Mouse (Mus musculus) lung, adult 2 months (tissue): ENCODE results near the gene Suz12.

Source experiments
- CTCF ChIP-seq: fragments of 200-500 bp; IDR thresholded peaks from 2 replicates; pipeline ENCODE4 v1.5.1; 2011; ENCODE audit warnings: mild to moderate bottlenecking, low read length, control low read depth; ENCODE audit not compliant: insufficient read depth
- POLR2A ChIP-seq: fragments of 200-500 bp; IDR thresholded peaks from 2 replicates; pipeline ENCODE4 v1.6.1; 2011; ENCODE audit warnings: low read depth, mild to moderate bottlenecking, control low read depth, low read length, borderline replicate concordance; ENCODE audit errors: extremely low read depth

GRCm38 (mm10) chr11:79990120-79990519 lies 2.8 kb upstream of the Suz12 start:
- TF ChIP-seq CTCF (no peak), POLR2A (no peak)
